ENCODE assay signal across 9 mouse cellular contexts in the genomic region with DNA sequence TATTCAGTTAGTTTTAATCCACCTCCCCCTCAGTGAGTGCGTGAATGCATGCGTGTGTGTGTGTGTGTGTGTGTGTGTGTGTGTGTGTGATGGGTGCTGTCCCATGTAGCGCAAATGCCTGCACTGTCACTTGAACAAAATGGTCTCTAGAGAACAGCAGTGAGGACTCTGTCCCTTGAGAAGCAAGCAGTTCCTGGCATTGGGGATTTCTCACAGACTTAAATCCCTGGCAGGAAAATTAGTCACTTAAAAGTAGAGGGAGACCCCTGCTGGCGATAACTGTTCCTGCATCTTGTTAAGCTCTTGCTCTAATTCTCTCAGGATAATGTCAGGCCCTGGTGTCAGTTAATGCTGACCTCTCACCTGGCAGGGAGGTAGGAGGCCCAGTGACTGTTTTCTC. TPM values are rescaled to one million over a fixed set of nuclear protein-coding genes. Genes with fewer than 3 reads are reported as not detected.
DNase-seq lines count a peak whose midpoint lies in the region; ATAC-seq and TF ChIP-seq lines count a peak whose summit lies in the region.
"Had no signal": no experiment of that assay in that cellular context is flagged by ENCODE, and none has a peak within 500 bp of the region (broad histone marks: within the 10 kb centered on the region; RNA-seq: fewer than 3 reads in every experiment).

No protein-coding gene starts in this region.

- DNase-seq in CD8-positive naive resting alpha-beta T cell, adult 2 months (ENCODE audit: low read depth in 2 of 2, low spot score in 2 of 2) = peak; percentile 16 to 32
- peak; percentile 46 for DNase-seq in adrenal gland, adult 8-10 months
- peak; percentile 92 for DNase-seq in embryo, embryonic 11 days
- peak; percentile 19 for DNase-seq in gonadal fat pad, adult 2 months (ENCODE audit: low read depth)
- DNase-seq in kidney, postnatal 36 days = peak; percentile 79 to 89
- DNase-seq in liver, postnatal 0 days = peak; percentile 70
- DNase-seq in ovary, postnatal 14 days (ENCODE audit: low spot score) = peak; percentile 69
- DNase-seq in thymus, postnatal 4 days = peak; percentile 78

- H3K36me3 ChIP-seq in liver, postnatal 0 days (replicated peaks; ENCODE audit: insufficient read depth, low read length) = no peaks in the 10 kb centered on the region

- no peak for TF ChIP-seq EP300 in liver, postnatal 0 days (IDR thresholded peaks at IDR 0.05; ENCODE audit: low read depth)

- H3K4me2 ChIP-seq in liver, postnatal 0 days (ENCODE audit: low read depth, low read length) = no peak overlapping the region
- H3K4me2 ChIP-seq: heart, embryonic 15.5 days had no signal

- no peak; the same call in 1 of the 2 replicates for ATAC-seq in liver, postnatal 0 days

- peak; percentile 80 for TF ChIP-seq CTCF in liver, postnatal 0 days (IDR thresholded peaks at IDR 0.05; ENCODE audit: low read depth)

- H3K4me1 ChIP-seq in liver, postnatal 0 days (ENCODE audit: insufficient read depth) = no peaks in the 10 kb centered on the region

- H3K27ac ChIP-seq in liver, postnatal 0 days (ENCODE audit: low read depth) = no peak overlapping the region
- H3K27ac ChIP-seq: heart, embryonic 15.5 days had no signal

- no peak overlapping the region for H3K4me3 ChIP-seq in liver, postnatal 0 days (ENCODE audit: low read depth, low read length)
- H3K4me3 ChIP-seq: heart, embryonic 15.5 days had no signal

- H3K27me3 ChIP-seq in liver, postnatal 0 days (ENCODE audit: insufficient read depth, low read length) = no peaks in the 10 kb centered on the region
- H3K27me3 ChIP-seq: heart, embryonic 15.5 days had no signal

- WGBS in liver, postnatal 0 days (ENCODE audit: insufficient replicate concordance) = 64% methylated on average over 4 of the region's 4 CpGs

- H3K9ac ChIP-seq in liver, postnatal 0 days (replicated peaks) = no peak overlapping the region
- H3K9ac ChIP-seq: heart, embryonic 15.5 days had no signal

- H3K9me3 ChIP-seq in liver, postnatal 0 days (ENCODE audit: low read length) = no peaks in the 10 kb centered on the region
- H3K9me3 ChIP-seq: heart, embryonic 15.5 days had no signal

RNA-seq across cellular contexts. Expression of a gene that starts 36.2 kb away (rescaled TPM):
- total RNA-seq in adrenal gland, adult 8-10 months (2022) = 100 to 1,000 TPM in 3 of 4 experiments, 10 to 100 TPM in 1; 98.9 to 144 (median 104) TPM
- 42.5 and 52.4 TPM in 2 replicates for polyA plus RNA-seq in gonadal fat pad, adult 2 months (2012; rRNA removed)
- 22.6 TPM in 2 replicates for polyA plus RNA-seq in liver, postnatal 0 days (2015; fragmentation: Nextera tagmentation; extraction: Ambion mirVana)

Comparison
In these comparisons a context has a peak if more than half of its experiments do, and no peak if none do; other contexts are left out.
1. DNase-seq: peak in every context shown above with its lines; median percentile 92 in embryo, embryonic 11 days; 84 in kidney, postnatal 36 days; 78 in thymus, postnatal 4 days; 70 in liver, postnatal 0 days; 69 in ovary, postnatal 14 days; 46 in adrenal gland, adult 8-10 months; 24 in CD8-positive naive resting alpha-beta T cell, adult 2 months; 19 in gonadal fat pad, adult 2 months.